Mouse (Mus musculus): ENCODE data around the gene 4931428L18Rik. TPM values are rescaled to one million over a fixed set of nuclear protein-coding genes. Genes with fewer than 3 reads are reported as not detected.
A peak's percentile ranks its signal among the peaks of the same experiment; 100 is the strongest.
"Not testable (repeated sequence)": the region's sequence is repeated elsewhere in the genome, so short reads cannot be mapped to it uniquely, and the experiment has no call there.

The 4931428L18Rik gene
- polyA plus RNA-seq, 1 experiment = 2.7 TPM

- Histone ChIP-seq H3K4me1 (ENCODE audit: control insufficient read depth, insufficient read depth, insufficient read length, low read length) (no peaks in the 10 kb centered on the region; the same call in 1 of the 2 replicates), H3K4me3 (ENCODE audit: insufficient read depth, low read depth, low read length) (no peak overlapping the region), H3K27ac (replicated peaks; ENCODE audit: low read depth, low read length) (peak overlapping the region; percentile 100)
These were observed 172.4 kb downstream of the 4931428L18Rik start for GRCm38 (mm10) chr1:31049954-31050652.

GRCm38 (mm10) chr1:31043208-31043607 is 179.3 kb downstream of the 4931428L18Rik start:
- Histone ChIP-seq H3K4me3 (ENCODE audit: insufficient read depth, low read depth, low read length) (no peak overlapping the region), H3K4me1 (ENCODE audit: control insufficient read depth, insufficient read depth, insufficient read length, low read length) (peaks cover 2% of the 10 kb centered on the region; the same call in 1 of the 2 replicates), H3K27ac (replicated peaks; ENCODE audit: low read depth, low read length) (peak overlapping the region; percentile 62)

GRCm38 (mm10) chr1:31042793-31043192 is 179.7 kb downstream of the 4931428L18Rik start:
- Histone ChIP-seq H3K4me3 (ENCODE audit: insufficient read depth, low read depth, low read length) (no peak overlapping the region), H3K4me1 (ENCODE audit: control insufficient read depth, insufficient read depth, insufficient read length, low read length) (peaks cover 2% of the 10 kb centered on the region; the same call in 1 of the 2 replicates), H3K27ac (replicated peaks; ENCODE audit: low read depth, low read length) (peak overlapping the region; percentile 66)

- peak overlapping the region; percentile 74 for H3K27ac ChIP-seq (replicated peaks; ENCODE audit: low read depth, low read length)
These were observed 188.5 kb downstream of the 4931428L18Rik start for GRCm38 (mm10) chr1:31033851-31034534.

GRCm38 (mm10) chr1:31032351-31032750 is 190.1 kb downstream of the 4931428L18Rik start:
- H3K4me1 ChIP-seq (ENCODE audit: control insufficient read depth, insufficient read depth, insufficient read length, low read length) = no peaks in the 10 kb centered on the region; the same call in 1 of the 2 replicates
- no peak overlapping the region for H3K4me3 ChIP-seq (ENCODE audit: insufficient read depth, low read depth, low read length)
- peak overlapping the region; percentile 37; the same call in 1 of the 2 replicates for H3K27ac ChIP-seq (replicated peaks; ENCODE audit: low read depth, low read length)

More at GRCm38 (mm10) chr1:31033851-31034534, 188.5 kb downstream of the 4931428L18Rik start:
- H3K4me3 ChIP-seq (ENCODE audit: insufficient read depth, low read depth, low read length) = no peak overlapping the region
- H3K4me1 ChIP-seq (ENCODE audit: control insufficient read depth, insufficient read depth, insufficient read length, low read length) = no peaks in the 10 kb centered on the region; the same call in 1 of the 2 replicates

GRCm38 (mm10) chr1:31023173-31023572 is 199.3 kb downstream of the 4931428L18Rik start:
- no peaks in the 10 kb centered on the region for H3K4me1 ChIP-seq (ENCODE audit: control insufficient read depth, insufficient read depth, insufficient read length, low read length)
- no peak overlapping the region for H3K4me3 ChIP-seq (ENCODE audit: insufficient read depth, low read depth, low read length)
- H3K27ac ChIP-seq (replicated peaks; ENCODE audit: low read depth, low read length) = no peak overlapping the region

GRCm38 (mm10) chr1:31019283-31019682 is 203.2 kb downstream of the 4931428L18Rik start:
- H3K4me3 ChIP-seq (ENCODE audit: insufficient read depth, low read depth, low read length) = 0 out of 2 replicates have a peak overlapping the region, but pooled peaks have one; percentile 11
- H3K4me1 ChIP-seq (ENCODE audit: control insufficient read depth, insufficient read depth, insufficient read length, low read length) = no peaks in the 10 kb centered on the region
- H3K27ac ChIP-seq (replicated peaks; ENCODE audit: low read depth, low read length) = peak overlapping the region; percentile 98

GRCm38 (mm10) chr1:31017377-31017776 is 205.1 kb downstream of the 4931428L18Rik start:
- H3K4me1 ChIP-seq (ENCODE audit: control insufficient read depth, insufficient read depth, insufficient read length, low read length) = no peaks in the 10 kb centered on the region
- peak overlapping the region; percentile 23; the same call in 1 of the 2 replicates for H3K27ac ChIP-seq (replicated peaks; ENCODE audit: low read depth, low read length)
- H3K4me3 ChIP-seq (ENCODE audit: insufficient read depth, low read depth, low read length) = no peak overlapping the region

- H3K4me1 ChIP-seq (ENCODE audit: control insufficient read depth, insufficient read depth, insufficient read length, low read length) = no peaks in the 10 kb centered on the region
- peak overlapping the region; percentile 35 for H3K27ac ChIP-seq (replicated peaks; ENCODE audit: low read depth, low read length)
- no peak overlapping the region for H3K4me3 ChIP-seq (ENCODE audit: insufficient read depth, low read depth, low read length)
These were observed 206.4 kb downstream of the 4931428L18Rik start for GRCm38 (mm10) chr1:31016068-31016467.

- Histone ChIP-seq H3K4me3 (ENCODE audit: insufficient read depth, low read depth, low read length) (no peak overlapping the region), H3K27ac (replicated peaks; ENCODE audit: low read depth, low read length) (no peak overlapping the region), H3K4me1 (ENCODE audit: control insufficient read depth, insufficient read depth, insufficient read length, low read length) (no peaks in the 10 kb centered on the region)
These were observed 207.2 kb downstream of the 4931428L18Rik start for GRCm38 (mm10) chr1:31015261-31015660.

- H3K4me1 ChIP-seq (ENCODE audit: control insufficient read depth, insufficient read depth, insufficient read length, low read length); H3K4me3 ChIP-seq (ENCODE audit: insufficient read depth, low read depth, low read length); H3K27ac ChIP-seq (replicated peaks; ENCODE audit: low read depth, low read length): not testable (repeated sequence)
These were observed 244.6 kb downstream of the 4931428L18Rik start, which contains the start of gene AC153137.1 for GRCm38 (mm10) chr1:30977868-30978267. Gene AC153137.1 (minus strand): TSS chr1:30977968.

GRCm38 (mm10) chr1:30977239-30977638 is 245.2 kb downstream of the 4931428L18Rik start:
- H3K27ac ChIP-seq (replicated peaks; ENCODE audit: low read depth, low read length); H3K4me3 ChIP-seq (ENCODE audit: insufficient read depth, low read depth, low read length): not testable (repeated sequence)

GRCm38 (mm10) chr1:30951795-30952194 is 270.7 kb downstream of the 4931428L18Rik start:
- Histone ChIP-seq H3K4me3 (ENCODE audit: insufficient read depth, low read depth, low read length) (no peak overlapping the region), H3K27ac (replicated peaks; ENCODE audit: low read depth, low read length) (peak overlapping the region; percentile 48; the same call in 1 of the 2 replicates), H3K4me1 (ENCODE audit: control insufficient read depth, insufficient read depth, insufficient read length, low read length) (peaks cover 2% of the 10 kb centered on the region; the same call in 1 of the 2 replicates)

More at GRCm38 (mm10) chr1:30977239-30977638, 245.2 kb downstream of the 4931428L18Rik start:
- H3K4me1 ChIP-seq (ENCODE audit: control insufficient read depth, insufficient read depth, insufficient read length, low read length) = not testable (repeated sequence)

GRCm38 (mm10) chr1:30950456-30950835 is 272.0 kb downstream of the 4931428L18Rik start:
- H3K4me1 ChIP-seq (ENCODE audit: control insufficient read depth, insufficient read depth, insufficient read length, low read length) = peaks cover 2% of the 10 kb centered on the region; the same call in 1 of the 2 replicates
- H3K4me3 ChIP-seq (ENCODE audit: insufficient read depth, low read depth, low read length) = peak overlapping the region; percentile 60; the same call in 1 of the 2 replicates
- peak overlapping the region; percentile 80 for H3K27ac ChIP-seq (replicated peaks; ENCODE audit: low read depth, low read length)
